Mouse (Mus musculus) cerebral cortex, adult 2 months (tissue): ENCODE measurements around the gene Scgb1c1.

Experiments used
- WGBS: fragments of 180-500 bp; shearing (Covaris S2); methylation state at CpG from one replicate; pipeline ENCODE4 v1.1.7; 2018; 5-methylcytosine and 5-hydroxymethylcytosine counted together

Gene Scgb1c1

GRCm38 (mm10) chr7:140843806-140844205, 1.5 kb upstream of the Scgb1c1 start:
- WGBS = 83% methylated on average over 7 of the region's 7 CpGs

GRCm38 (mm10) chr7:140845683-140846082, 336 bp downstream of the Scgb1c1 start:
- WGBS = 73% methylated on average over 4 of the region's 4 CpGs

GRCm38 (mm10) chr7:140846676-140847075, 1.3 kb downstream of the Scgb1c1 start:
- 86% methylated on average over 10 of the region's 10 CpGs for WGBS

- 58% methylated on average over 11 of the region's 11 CpGs for WGBS
These were observed 2.6 kb downstream of the Scgb1c1 start, which contains the start of gene Odf3 for GRCm38 (mm10) chr7:140847755-140848580. Gene Odf3, plus strand, starts transcription at chr7:140847805.

- WGBS = 93% methylated on average over 10 of the region's 10 CpGs
These were observed 3.2 kb downstream of the Scgb1c1 start for GRCm38 (mm10) chr7:140848591-140848990.

- 97% methylated on average over 4 of the region's 4 CpGs for WGBS
These were observed 6.6 kb downstream of the Scgb1c1 start for GRCm38 (mm10) chr7:140851916-140852315.

GRCm38 (mm10) chr7:140853386-140853785, 8.0 kb downstream of the Scgb1c1 start:
- 87% methylated on average over 9 of the region's 9 CpGs for WGBS

- WGBS = 90% methylated on average over 18 of the region's 18 CpGs
These were observed 9.1 kb downstream of the Scgb1c1 start for GRCm38 (mm10) chr7:140854483-140854882.

- WGBS = 46% methylated on average over 9 of the region's 9 CpGs
These were observed 9.8 kb downstream of the Scgb1c1 start for GRCm38 (mm10) chr7:140855181-140855580.

GRCm38 (mm10) chr7:140855860-140856784, 10.8 kb downstream of the Scgb1c1 start, which contains the start of gene Gm45785:
Gene Gm45785, minus strand, starts transcription at chr7:140856331.
- under 1% methylated on average over 51 of the region's 51 CpGs for WGBS

GRCm38 (mm10) chr7:140856785-140857549, 11.6 kb downstream of the Scgb1c1 start, which contains the start of gene Ric8a:
Gene Ric8a, plus strand, starts transcription at chr7:140856957.
- under 1% methylated on average over 50 of the region's 50 CpGs for WGBS

- 17% methylated on average over 40 of the region's 40 CpGs for WGBS
These were observed 12.5 kb downstream of the Scgb1c1 start, which contains the start of gene Bet1l for GRCm38 (mm10) chr7:140857550-140858505. Gene Bet1l, minus strand, starts transcription at chr7:140857577.

- 93% methylated on average over 8 of the region's 8 CpGs for WGBS
These were observed 13.4 kb downstream of the Scgb1c1 start for GRCm38 (mm10) chr7:140858746-140859145.

- 66% methylated on average over 6 of the region's 6 CpGs for WGBS
These were observed 14.7 kb downstream of the Scgb1c1 start for GRCm38 (mm10) chr7:140859997-140860396.

- WGBS = 82% methylated on average over 5 of the region's 5 CpGs
These were observed 15.4 kb downstream of the Scgb1c1 start for GRCm38 (mm10) chr7:140860728-140861127.

- 88% methylated on average over 12 of the region's 12 CpGs for WGBS
These were observed 19.4 kb downstream of the Scgb1c1 start for GRCm38 (mm10) chr7:140864761-140865160.

GRCm38 (mm10) chr7:140874224-140874623, 28.9 kb downstream of the Scgb1c1 start:
- 73% methylated on average over 4 of the region's 4 CpGs for WGBS

GRCm38 (mm10) chr7:140877364-140877763, 32.0 kb downstream of the Scgb1c1 start:
- 90% methylated on average over 6 of the region's 6 CpGs for WGBS

GRCm38 (mm10) chr7:140879355-140879754, 34.0 kb downstream of the Scgb1c1 start:
- WGBS = 80% methylated on average over 7 of the region's 7 CpGs

GRCm38 (mm10) chr7:140880419-140880818, 35.1 kb downstream of the Scgb1c1 start:
- WGBS = 74% methylated on average over 3 of the region's 3 CpGs
